Mouse (Mus musculus) forelimb bud, embryonic 11.5 days (tissue): ENCODE data around the gene Rubcnl.
A peak's percentile ranks its signal among the peaks of the same experiment; 100 is the strongest.

Experiments used
- DNase-seq: peaks from one replicate; pipeline ENCODE4 v3.0.0-alpha.2; 2012; ENCODE audit warnings: low read depth, low spot score

Rubcnl gene

DNA sequence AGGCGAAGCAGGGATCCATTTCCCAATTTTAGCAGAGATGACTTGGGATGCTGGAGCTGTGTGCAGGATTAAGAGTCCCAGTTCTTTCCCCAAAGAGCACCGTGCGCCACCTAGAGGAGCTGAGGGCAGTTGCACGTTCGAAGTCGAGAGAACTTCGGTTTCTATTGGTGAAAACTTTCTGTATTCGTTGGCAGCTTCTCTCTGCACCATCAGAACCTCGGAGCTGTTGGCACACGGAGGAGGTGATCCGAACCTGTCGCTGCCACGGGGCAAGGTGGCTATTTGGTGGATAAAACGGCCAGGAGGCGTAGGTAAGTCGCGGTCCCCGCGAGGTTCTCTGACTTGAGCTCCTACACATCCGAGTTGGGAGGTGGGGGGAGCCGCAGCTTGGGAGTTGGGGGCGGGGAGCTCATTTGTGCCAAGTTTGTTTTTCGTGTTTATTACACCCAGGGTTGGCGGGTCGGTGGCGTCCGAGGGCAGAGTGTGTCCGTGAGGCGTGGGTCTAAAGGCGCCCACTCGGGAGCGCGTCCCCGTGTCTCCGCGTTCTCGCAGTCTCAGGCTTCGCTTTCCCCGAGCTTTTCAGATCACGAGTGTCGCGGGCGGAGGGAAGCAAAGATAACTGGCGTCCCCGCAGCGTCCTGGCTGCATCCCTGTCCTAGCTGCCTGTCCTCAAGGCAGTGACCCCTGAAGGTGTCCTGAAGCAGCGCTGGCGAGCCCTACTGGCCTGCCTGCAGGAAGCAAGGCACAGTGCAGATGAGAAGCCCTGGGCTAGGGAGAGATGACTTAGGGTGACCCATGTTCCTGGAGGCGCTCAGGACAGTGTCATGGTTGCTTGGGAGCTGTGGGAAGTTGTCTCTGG, at the start of gene Rubcnl:
TSS of gene Rubcnl (plus strand) at position 172 of the 859 bp plus-strand sequence.
- DNase-seq = peak; percentile 88

GRCm38 (mm10) chr14:74972216-74972615, 43.6 kb upstream of the Rubcnl start:
- no peak for DNase-seq

GRCm38 (mm10) chr14:74972687-74973086, 43.1 kb upstream of the Rubcnl start:
- no peak for DNase-seq

GRCm38 (mm10) chr14:74974136-74974651, 41.6 kb upstream of the Rubcnl start:
- no peak for DNase-seq

GRCm38 (mm10) chr14:74976972-74977371, 38.9 kb upstream of the Rubcnl start:
- no peak for DNase-seq

DNA sequence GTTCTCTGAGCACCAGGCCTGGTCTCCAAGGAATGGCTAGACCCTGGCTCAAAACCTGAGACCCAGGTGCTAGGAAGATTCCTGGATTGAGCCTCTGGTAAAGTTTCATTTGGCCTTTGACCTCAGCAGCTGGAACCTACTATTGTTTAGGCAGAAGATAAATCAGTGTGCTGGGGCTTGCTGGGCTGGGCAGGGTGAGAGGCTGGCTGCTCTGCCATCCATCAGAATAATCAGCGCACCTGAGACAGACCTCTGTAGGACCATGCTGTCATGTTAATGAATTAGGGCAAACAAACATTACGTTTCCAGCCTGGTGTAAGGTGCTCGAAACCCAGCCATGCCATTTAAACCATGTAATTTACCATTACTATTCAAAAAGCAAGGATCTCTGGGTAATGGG, 34.8 kb upstream of the Rubcnl start:
- peak; percentile 14 for DNase-seq

DNA sequence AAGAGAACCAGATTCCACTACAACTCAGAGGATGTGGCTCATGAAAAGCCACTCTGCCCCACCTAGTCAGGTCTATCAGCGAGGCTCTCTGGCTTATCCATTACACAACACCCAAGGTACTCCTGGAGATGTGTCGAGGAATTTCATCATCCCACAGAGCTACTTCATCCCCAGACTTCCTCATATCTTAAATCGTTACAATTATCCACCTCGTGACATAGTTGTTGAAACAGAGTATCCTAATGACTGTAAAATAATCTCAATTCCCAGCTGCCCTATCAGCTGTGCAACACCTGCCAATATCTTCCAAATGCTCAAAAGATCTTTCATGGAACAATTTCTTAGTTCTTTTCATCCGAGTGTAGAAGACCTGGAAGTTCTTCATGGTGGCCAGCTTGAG, 32.7 kb upstream of the Rubcnl start:
- DNase-seq = no peak

- no peak for DNase-seq
Observed at GRCm38 (mm10) chr14:74984817-74985391, 30.9 kb upstream of the Rubcnl start.

- DNase-seq = no peak
Observed at GRCm38 (mm10) chr14:74985658-74986057, 30.2 kb upstream of the Rubcnl start.

- DNase-seq = no peak
Observed at GRCm38 (mm10) chr14:74986527-74986926, 29.3 kb upstream of the Rubcnl start.

- DNase-seq = no peak
Observed at GRCm38 (mm10) chr14:74989322-74989721, 26.5 kb upstream of the Rubcnl start.

DNA sequence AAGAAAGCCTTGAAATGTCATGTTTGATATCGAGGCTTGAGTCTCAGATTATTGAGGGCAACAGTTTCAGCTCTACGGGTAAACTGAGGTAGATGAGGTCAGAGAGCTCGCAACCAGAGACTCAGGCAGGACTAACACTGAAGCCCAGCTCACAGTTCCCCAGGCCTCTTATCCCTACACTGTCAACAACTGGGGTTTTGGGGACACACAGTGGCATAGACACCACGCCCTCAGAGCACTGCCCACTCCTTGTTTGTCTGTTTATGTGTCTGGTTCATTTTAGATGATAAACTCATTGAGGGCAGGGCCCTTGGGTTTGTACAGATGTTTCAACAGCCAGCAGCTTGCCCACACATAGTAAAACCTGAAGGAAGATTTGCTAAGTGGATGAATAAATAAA, 25.9 kb upstream of the Rubcnl start:
- DNase-seq = no peak

DNA sequence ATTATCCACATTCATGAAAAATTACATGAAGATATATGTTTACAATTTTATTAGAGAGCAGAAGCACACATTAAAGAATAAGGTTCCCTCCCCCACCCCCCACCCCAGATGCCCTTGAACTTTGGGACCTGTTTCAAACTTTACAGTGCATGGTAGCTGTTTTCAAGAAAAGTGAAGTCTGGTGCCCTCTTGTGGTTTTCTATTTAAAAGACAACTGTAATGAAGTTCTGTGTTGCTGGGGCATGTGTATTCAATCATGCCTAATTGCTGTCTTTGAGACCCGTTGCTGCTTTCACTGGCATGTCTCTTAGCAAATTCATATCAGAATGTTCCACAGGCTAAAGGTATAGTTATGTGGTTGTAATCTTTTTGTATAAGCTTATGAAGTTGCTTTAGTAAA, 25.3 kb upstream of the Rubcnl start:
- peak; percentile 82 for DNase-seq

DNA sequence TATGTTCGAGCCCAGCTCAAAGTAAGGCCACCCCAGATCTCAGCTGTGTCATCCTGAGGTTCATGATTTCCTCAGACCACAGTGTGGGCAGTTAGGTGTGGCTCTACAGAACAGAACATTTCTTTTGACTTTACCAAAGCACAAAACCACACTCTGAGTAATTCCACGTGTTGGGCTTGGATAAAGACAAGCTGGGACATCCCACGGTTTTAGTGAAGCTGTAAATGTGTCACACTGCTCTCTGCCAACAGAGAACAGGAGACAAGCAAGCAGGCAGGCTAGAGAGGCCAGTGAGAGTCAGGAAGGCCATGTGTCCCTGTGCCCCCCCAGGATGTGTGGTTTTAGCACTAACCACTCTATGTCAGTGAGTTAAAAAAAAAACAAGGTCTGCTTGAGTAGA, 19.3 kb upstream of the Rubcnl start:
- DNase-seq = no peak

DNA sequence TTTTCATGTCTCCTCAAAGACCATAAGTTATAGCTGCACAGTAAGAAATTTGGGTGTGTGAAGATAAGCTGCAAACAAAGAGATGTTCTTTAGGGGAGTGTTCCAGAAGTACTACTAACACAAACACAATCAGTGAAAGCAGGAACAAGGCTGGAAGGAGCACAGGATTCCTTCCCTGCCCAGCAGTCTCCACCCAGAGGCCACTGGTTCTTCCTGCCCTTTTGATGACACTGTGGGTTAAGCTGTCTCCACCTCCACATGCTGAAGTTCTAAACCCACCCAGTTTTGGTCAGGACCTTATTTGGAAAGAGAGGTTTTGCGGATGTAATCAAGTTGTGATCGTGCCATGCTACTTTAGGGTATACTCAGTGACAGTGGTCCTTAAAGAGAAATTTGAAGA, 18.8 kb upstream of the Rubcnl start:
- DNase-seq = no peak

DNA sequence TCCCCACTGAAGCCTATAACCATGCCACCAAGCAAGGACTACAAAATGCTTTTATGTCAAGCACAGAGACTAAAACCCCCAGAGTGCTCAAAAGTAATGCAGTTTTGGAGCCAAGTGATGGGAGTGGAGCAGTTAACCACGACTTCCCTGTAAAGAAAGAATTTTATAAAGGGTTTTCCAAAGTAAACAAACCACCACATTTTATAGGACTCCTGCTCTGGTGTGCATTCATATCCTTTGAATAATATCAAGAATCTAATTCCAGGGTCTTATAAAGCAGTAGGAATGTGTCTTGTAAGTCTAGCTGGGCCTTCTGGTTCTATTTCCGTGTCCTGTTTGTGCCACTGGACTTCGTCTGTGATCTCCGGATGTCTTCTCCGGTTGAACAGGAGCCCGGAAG, 14.5 kb upstream of the Rubcnl start:
- no peak for DNase-seq

DNA sequence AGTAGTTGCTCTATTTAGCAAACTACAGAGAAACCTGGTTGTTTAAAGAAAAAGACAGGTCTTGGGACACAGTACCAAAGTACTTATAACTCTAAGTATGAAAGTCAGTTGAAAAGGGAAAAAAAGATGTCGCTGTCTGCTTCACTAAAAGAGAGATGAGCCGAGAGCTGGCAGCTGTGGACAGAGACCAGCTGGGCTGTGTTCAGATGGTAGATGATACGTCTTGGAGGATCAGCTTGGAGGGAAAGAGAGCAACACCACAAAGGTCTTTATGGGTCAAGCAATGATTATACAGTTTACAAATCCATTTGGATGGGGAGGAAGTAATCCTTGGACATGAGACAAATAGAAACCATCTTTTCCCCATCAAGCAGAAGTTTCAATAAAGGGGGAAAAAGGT, 12.5 kb upstream of the Rubcnl start:
- DNase-seq = no peak

DNA sequence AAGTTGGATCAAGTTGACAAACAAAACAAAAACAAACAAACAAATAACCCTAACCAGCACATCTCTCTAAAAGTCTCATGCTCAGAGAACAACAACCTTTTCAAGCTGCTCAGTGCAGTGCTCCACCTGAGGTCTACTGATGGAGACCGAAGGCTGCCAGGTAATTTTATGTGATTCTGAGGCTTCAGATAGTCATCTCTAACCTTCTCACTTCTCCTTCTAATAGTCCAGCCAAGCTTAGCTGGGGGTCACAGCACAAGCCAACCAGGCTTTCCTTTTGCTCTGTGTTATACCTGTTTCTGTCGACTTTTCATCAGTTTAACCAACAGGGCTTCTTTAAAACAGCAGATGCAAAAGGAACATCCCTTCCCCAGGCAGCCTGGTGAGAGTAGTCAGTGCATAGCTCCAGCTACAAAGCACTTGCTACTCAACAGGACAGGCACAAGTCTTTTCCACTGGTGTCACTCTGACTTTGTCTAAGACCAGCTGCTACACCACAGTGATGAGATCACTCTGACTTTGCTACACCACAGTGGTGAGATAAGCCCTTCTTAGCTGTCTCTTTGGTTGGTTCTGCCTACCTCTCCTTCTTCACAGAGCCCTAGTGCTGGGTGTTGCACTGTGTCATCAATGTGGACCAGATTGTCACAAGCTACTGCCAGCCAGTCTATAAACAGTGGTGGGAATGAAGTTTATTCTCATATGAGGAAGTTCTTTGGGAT, 10.2 kb upstream of the Rubcnl start:
- DNase-seq = no peak

DNA sequence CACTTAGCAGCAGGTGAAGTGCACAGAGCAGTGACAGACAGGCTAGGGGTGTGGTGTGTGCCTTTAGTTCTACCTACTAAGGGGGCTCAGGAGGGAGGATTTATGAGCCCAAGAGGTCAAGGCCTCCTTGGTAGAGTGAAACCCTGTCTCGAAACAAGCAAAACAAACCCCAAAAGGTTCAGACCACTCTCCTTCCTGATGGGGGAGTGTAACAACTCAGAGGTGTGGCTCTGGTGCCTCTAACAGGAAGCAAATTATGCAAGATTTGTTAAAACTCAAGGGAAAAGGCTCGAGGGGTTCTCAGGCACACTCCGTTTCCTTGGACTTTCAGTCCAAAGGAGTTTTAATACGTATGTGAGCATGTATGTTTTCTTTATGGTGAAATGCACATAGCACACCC, 5.5 kb upstream of the Rubcnl start:
- DNase-seq = no peak

DNA sequence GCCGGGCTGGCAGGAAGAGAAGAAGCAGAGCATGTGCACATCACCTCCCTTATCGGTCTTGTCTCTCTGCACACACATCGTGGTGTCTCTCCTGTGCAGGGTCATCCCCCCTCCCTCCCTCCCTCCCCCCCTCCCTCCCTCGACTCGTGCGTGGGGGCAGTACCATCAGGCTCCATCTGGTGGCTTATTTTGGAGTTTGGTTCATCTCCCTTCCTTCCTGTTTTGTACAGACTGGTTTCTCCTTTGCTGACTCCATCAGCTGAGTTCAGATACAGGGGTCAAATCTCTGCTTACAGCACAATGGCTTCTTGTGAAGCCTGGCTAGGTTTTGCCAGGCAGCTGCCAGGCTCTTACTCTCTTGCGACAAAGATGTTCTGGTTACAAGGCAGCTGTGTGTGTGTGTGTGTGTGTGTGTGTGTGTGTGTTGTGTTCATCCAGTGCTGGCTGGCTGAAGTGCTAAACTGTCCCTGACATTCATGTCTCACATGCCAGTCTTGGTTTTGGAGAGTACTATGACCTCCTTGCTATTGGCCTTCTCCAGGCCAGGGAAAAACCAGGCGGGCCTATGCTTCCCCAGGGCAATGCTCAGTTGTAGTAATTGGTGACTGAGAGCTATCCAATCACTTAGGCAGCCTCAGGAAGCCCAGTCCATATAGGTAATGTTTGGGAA, 4.7 kb upstream of the Rubcnl start:
- DNase-seq = no peak

- DNase-seq = no peak
Observed at GRCm38 (mm10) chr14:75016715-75017020, 841 bp downstream of the Rubcnl start.

DNA sequence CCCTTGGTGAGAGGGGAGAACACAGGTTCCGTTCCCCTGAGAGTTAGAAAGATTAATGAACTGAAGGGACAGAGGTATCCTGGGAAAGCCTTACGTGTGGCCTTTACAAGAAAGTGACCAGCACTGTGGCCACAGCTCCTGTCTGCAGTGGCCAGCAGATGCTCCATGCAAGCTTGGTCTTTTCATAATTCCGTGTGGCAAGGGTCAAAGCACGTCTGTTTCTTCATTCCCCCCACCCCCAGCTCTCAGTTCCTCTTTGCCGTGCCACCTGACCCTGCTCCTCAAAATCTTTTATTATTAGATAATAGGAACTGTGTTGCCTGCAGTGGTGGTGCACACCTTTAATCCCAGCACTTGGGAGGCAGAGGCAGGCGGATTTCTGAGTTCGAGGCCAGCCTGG, 1.4 kb downstream of the Rubcnl start:
- DNase-seq = no peak
